Mouse (Mus musculus) stomach, postnatal 0 days (tissue): ENCODE results near the gene Rapgef1.

Experiments used
- CTCF ChIP-seq: IDR thresholded peaks from 2 replicates; pipeline ENCODE4 v1.5.1; 2016; ENCODE audit warnings: antibody characterized with exemption, low read depth, mild to moderate bottlenecking, moderate library complexity
- EP300 ChIP-seq: optimal IDR thresholded peaks from 2 replicates; pipeline ENCODE3; 2016; ENCODE audit warnings: antibody characterized with exemption

- TF ChIP-seq CTCF (no peak), EP300 (no peak)
Measured at GRCm38 (mm10) chr2:29787937-29788681, 168.6 kb downstream of the Rapgef1 start, which contains the start of gene Trub2.
